Mouse (Mus musculus) heart, postnatal 0 days (tissue): ENCODE data around the gene Med25.

Experiments
- CTCF ChIP-seq: IDR thresholded peaks from 2 replicates; pipeline ENCODE4 v1.5.1; 2016; ENCODE audit warnings: antibody characterized with exemption, control low read depth, low read depth
- EP300 ChIP-seq: IDR thresholded peaks from 2 replicates; pipeline ENCODE4 v1.6.1; 2016; ENCODE audit warnings: antibody characterized with exemption, low read depth

DNA sequence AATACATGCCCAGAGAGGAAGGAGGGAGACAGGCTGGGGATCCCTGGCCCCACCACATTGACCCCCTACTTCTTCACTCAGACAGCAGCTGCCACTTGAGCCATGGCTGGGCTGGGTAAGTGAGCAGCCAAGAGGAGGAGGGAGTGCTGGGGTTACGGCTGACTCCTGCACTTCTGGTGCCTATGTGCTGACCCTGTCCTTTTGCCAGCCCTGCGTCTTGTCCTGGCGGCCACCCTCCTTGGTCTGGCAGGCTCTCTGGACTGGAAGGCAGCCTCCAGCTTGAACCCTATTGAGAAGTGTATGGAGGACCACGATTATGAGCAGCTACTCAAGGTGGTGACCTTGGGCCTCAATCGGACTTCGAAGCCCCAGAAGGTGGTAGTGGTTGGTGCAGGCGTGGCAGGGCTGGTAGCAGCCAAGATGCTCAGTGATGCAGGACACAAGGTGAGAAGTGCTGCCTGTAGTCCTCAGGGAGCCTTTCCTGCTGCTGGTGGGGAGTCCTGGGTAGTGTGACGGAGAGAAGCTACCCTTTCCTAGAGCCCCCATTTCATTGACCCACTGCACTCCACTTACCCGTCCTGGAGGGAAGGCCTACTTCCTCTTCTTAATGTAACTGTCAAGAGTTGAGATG lies 56.0 kb downstream of the Med25 start:
- TF ChIP-seq CTCF (no peak), EP300 (no peak)
